22 mouse cellular contexts compared by ENCODE assay signal in the genomic region with DNA sequence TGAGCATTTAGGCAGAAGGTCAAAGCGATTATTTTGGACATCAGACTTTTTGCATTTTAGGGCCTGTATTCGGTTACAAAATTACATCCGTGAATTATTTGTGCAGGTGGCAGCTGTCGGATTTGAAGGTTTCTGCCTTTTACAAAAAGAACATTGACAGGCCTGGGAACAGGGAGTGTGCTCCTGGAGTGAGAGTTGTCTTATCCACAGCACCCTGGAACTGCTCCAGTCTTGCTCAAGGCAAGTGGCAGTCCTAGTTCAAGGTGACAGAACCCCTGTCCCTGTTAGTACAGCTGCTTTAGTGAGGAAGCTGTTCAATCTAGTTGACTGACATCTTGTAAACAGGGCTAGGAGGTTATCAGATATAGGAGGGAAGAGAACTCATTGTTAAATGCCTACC. TPM values are rescaled to one million over a fixed set of nuclear protein-coding genes. Genes with fewer than 3 reads are reported as not detected.
DNase-seq lines count a peak whose midpoint lies in the region; ATAC-seq and TF ChIP-seq lines count a peak whose summit lies in the region.
"Had no signal": no experiment of that assay in that cellular context is flagged by ENCODE, and none has a peak within 500 bp of the region (broad histone marks: within the 10 kb centered on the region; RNA-seq: fewer than 3 reads in every experiment).

No protein-coding gene starts in this region.

- peaks cover 5% of the 10 kb centered on the region for H3K79me2 ChIP-seq in heart, adult 2 months (replicated peaks; ENCODE audit: control insufficient read depth, insufficient read depth, low read length)

- peak overlapping the region; percentile 11; the same call in 1 of the 2 replicates for H3K27ac ChIP-seq in heart, adult 2 months
- no peak overlapping the region for H3K27ac ChIP-seq in heart, embryonic 11.5 days (ENCODE audit: low read depth, low read length)
- H3K27ac ChIP-seq in kidney, postnatal 0 days: no peak overlapping the region
- H3K27ac ChIP-seq: heart, embryonic 13.5 days; limb, embryonic 12.5 days; liver, embryonic 15.5 days; midbrain, embryonic 12.5 days; neural tube, embryonic 15.5 days had no signal

- peaks cover 29% of the 10 kb centered on the region for H3K4me1 ChIP-seq in heart, adult 2 months (ENCODE audit: control insufficient read depth, insufficient read depth, low read length)
- H3K4me1 ChIP-seq in heart, embryonic 11.5 days (ENCODE audit: control insufficient read depth, insufficient read depth, low read length): peaks cover 10% of the 10 kb centered on the region
- peaks cover 9% of the 10 kb centered on the region for H3K4me1 ChIP-seq in kidney, postnatal 0 days (replicated peaks; ENCODE audit: insufficient read depth, low read length)

- no peaks in the 10 kb centered on the region for H3K9me3 ChIP-seq in heart, embryonic 11.5 days (replicated peaks; ENCODE audit: control insufficient read depth, low read length)
- no peaks in the 10 kb centered on the region for H3K9me3 ChIP-seq in kidney, postnatal 0 days (replicated peaks; ENCODE audit: low read length)
- H3K9me3 ChIP-seq: heart, embryonic 13.5 days; limb, embryonic 12.5 days; liver, embryonic 15.5 days; midbrain, embryonic 12.5 days; neural tube, embryonic 15.5 days had no signal

- intact Hi-C loops in heart, adult 2 months (cut with DNase I): no loop called here

- no peak for TF ChIP-seq CTCF in heart, adult 2 months (IDR thresholded peaks at IDR 0.05)
- TF ChIP-seq CTCF in kidney, postnatal 0 days (IDR thresholded peaks at IDR 0.05; ENCODE audit: low read depth): no peak

- no peak overlapping the region for H3K4me2 ChIP-seq in heart, embryonic 11.5 days
- H3K4me2 ChIP-seq in kidney, postnatal 0 days (ENCODE audit: low read length): no peak overlapping the region
- H3K4me2 ChIP-seq: heart, embryonic 13.5 days; limb, embryonic 12.5 days; liver, embryonic 15.5 days; midbrain, embryonic 12.5 days; neural tube, embryonic 15.5 days had no signal

- WGBS in heart, adult 2 months: 44% methylated on average over 4 of the region's 4 CpGs
- 68% methylated on average over 4 of the region's 4 CpGs for WGBS in heart, embryonic 11.5 days (ENCODE audit: insufficient replicate concordance)
- whole genome bisulfite sequencing in kidney, postnatal 0 days: 57% methylated on average over 4 of the region's 4 CpGs

- no peaks in the 10 kb centered on the region for H3K27me3 ChIP-seq in heart, adult 2 months (ENCODE audit: control insufficient read depth, insufficient read depth, low read length)
- no peaks in the 10 kb centered on the region for H3K27me3 ChIP-seq in heart, embryonic 11.5 days (ENCODE audit: control insufficient read depth, insufficient read depth, low read length)
- H3K27me3 ChIP-seq in kidney, postnatal 0 days (ENCODE audit: insufficient read depth, low read length): no peaks in the 10 kb centered on the region
- H3K27me3 ChIP-seq: heart, embryonic 13.5 days; limb, embryonic 12.5 days; liver, embryonic 15.5 days; midbrain, embryonic 12.5 days; neural tube, embryonic 15.5 days had no signal

- TF ChIP-seq EP300 in heart, adult 2 months (IDR thresholded peaks at IDR 0.05; ENCODE audit: insufficient read depth, low read depth, low read length): no peak

- TF ChIP-seq POLR2A in heart, adult 2 months (IDR thresholded peaks at IDR 0.05; ENCODE audit: insufficient read depth, low read depth, low read length): no peak

- no peak overlapping the region for H3K9ac ChIP-seq in heart, adult 2 months (ENCODE audit: low read depth, low read length)
- no peak overlapping the region for H3K9ac ChIP-seq in heart, embryonic 11.5 days (ENCODE audit: low read depth, low read length)
- H3K9ac ChIP-seq in kidney, postnatal 0 days (ENCODE audit: low read depth, low read length): no peak overlapping the region
- H3K9ac ChIP-seq: heart, embryonic 13.5 days; limb, embryonic 12.5 days; liver, embryonic 15.5 days; midbrain, embryonic 12.5 days; neural tube, embryonic 15.5 days had no signal

- ATAC-seq in heart, embryonic 11.5 days (replicated peaks; ENCODE audit: insufficient number of reproducible peaks, low FRiP score, low TSS enrichment): no peak
- no peak for ATAC-seq in kidney, postnatal 0 days (replicated peaks; ENCODE audit: low FRiP score, low read depth)
- ATAC-seq: activated CD4-positive, CD25-positive, alpha-beta regulatory T cell, adult 4 months; hindbrain, embryonic 16.5 days; intestine, postnatal 0 days; lung, postnatal 0 days had no signal

- DNase-seq in adrenal gland, postnatal 10 days: peak; percentile 58
- no peak for DNase-seq in adrenal gland, postnatal 4 days (ENCODE audit: low spot score in 2 of 2)
- DNase-seq in heart, adult 2 months: peak in 1 of 2 experiments; percentile 50
- DNase-seq in kidney, postnatal 0 days (ENCODE audit: low spot score): peak; percentile 39
- no peak for DNase-seq in kidney, postnatal 4 days
- peak; percentile 63 to 73 for DNase-seq in adrenal gland, postnatal 36 days
- no peak for DNase-seq in urinary bladder, postnatal 36 days (ENCODE audit: low spot score in 2 of 2)
- DNase-seq: cerebellum, adult 9-11 months; gastrocnemius, postnatal 10 days; thymus, adult 18-20 months; thymus, postnatal 4 days had no signal

- H3K4me3 ChIP-seq in heart, adult 2 months: no peak overlapping the region
- no peak overlapping the region for H3K4me3 ChIP-seq in heart, embryonic 11.5 days (ENCODE audit: low read depth, low read length)
- no peak overlapping the region for H3K4me3 ChIP-seq in kidney, postnatal 0 days (replicated peaks; ENCODE audit: low read depth, low read length)
- H3K4me3 ChIP-seq: heart, embryonic 13.5 days; limb, embryonic 12.5 days; liver, embryonic 15.5 days; midbrain, embryonic 12.5 days; neural tube, embryonic 15.5 days had no signal

- peaks cover 62% of the 10 kb centered on the region for H3K36me3 ChIP-seq in heart, adult 2 months (ENCODE audit: control insufficient read depth, insufficient read depth, low read length)
- no peaks in the 10 kb centered on the region; the same call in 1 of the 2 replicates for H3K36me3 ChIP-seq in heart, embryonic 11.5 days (ENCODE audit: control insufficient read depth, insufficient read depth, low read length)
- 0 out of 2 replicates have a peak, but pooled peaks cover 2% of the 10 kb centered on the region for H3K36me3 ChIP-seq in kidney, postnatal 0 days (ENCODE audit: insufficient read depth, low read length)
- H3K36me3 ChIP-seq: G1E; heart, embryonic 13.5 days; liver, embryonic 15.5 days; midbrain, embryonic 12.5 days; neural tube, embryonic 15.5 days had no signal

RNA-seq across cellular contexts. Expression of gene Plpp3, which starts 27.3 kb away (rescaled TPM):
- total RNA-seq in adrenal gland, postnatal 10 days (2021): 100 to 1,000 TPM; 157 to 169 TPM
- total RNA-seq in adrenal gland, postnatal 4 days (2021): 100 to 1,000 TPM; 231 to 252 TPM
- 10 to 100 TPM; 64.8 to 74.0 TPM for total RNA-seq in heart, adult 2 months (2021)
- 76.9 and 92.0 TPM in 2 replicates for polyA plus RNA-seq in heart, adult 2 months (2012; rRNA removed)
- polyA plus RNA-seq in heart, embryonic 11.5 days (2014; fragmentation: Nextera tagmentation; extraction: Ambion mirVana): 23.8 and 25.7 TPM in 2 replicates
- polyA plus RNA-seq in kidney, postnatal 0 days (2015; fragmentation: Nextera tagmentation; extraction: Ambion mirVana): 77.4 and 79.6 TPM in 2 replicates
- total RNA-seq in adrenal gland, postnatal 36 days (2021): 100 to 1,000 TPM; 246 to 407 TPM
- total RNA-seq: G1E had no signal
- polyA plus RNA-seq: activated CD4-positive, CD25-positive, alpha-beta regulatory T cell, adult 4 months; G1E had no signal

Comparison
In these comparisons a context has a peak if more than half of its experiments do, and no peak if none do; other contexts are left out.
1. DNase-seq: peak in adrenal gland, postnatal 10 days (single experiment), kidney, postnatal 0 days (single experiment) and adrenal gland, postnatal 36 days (2 of 2); none in adrenal gland, postnatal 4 days (0 of 2), kidney, postnatal 4 days (0 of 2) and urinary bladder, postnatal 36 days (0 of 2).